Mouse (Mus musculus) heart, postnatal 4 days (tissue): ENCODE measurements at regions not wholly inside any gene's neighbourhood (a gene's known extent, or its start where the extent isn't known, plus 50 kb on each side); places are given as distances from the start of the nearest gene placed in this dataset.

Experiments used
- DNase-seq: peaks from one replicate; pipeline ENCODE4 v3.0.0; 2021

DNA sequence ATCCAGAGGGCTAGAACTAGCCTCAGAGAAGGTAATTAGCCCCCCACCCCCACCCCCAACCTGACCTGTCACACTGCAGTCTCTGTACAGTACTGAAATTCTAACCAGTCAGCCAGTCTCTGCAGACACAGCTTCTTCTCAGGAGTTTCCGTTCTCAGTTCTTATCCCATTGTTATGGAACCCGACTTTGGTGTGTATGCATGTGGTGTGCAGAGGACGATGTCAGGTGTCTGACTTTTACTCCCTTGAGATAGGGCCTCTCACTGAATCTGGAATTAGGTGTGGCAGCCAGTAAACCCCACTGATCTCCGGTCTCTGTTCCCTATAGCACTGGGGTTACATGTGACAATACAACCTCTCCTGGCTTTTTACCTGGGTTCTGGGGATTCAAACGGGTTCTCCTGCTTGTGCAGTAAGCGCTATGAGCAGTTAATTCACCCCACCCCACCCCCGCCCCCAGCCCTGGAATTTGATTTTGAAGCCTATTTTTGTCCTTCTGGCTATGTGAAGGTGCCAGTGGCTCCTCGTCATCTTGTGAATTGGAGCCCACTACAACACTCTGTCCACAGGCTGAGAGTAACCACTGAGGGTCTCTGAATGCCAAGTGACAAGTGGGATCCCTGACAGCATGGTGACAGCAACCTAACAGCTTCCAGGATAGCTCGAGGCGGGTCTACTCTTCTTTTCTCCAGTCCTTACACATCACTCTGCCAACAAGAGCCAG, 429.4 kb downstream of the Fut8 start:
- DNase-seq, result no peak

DNA sequence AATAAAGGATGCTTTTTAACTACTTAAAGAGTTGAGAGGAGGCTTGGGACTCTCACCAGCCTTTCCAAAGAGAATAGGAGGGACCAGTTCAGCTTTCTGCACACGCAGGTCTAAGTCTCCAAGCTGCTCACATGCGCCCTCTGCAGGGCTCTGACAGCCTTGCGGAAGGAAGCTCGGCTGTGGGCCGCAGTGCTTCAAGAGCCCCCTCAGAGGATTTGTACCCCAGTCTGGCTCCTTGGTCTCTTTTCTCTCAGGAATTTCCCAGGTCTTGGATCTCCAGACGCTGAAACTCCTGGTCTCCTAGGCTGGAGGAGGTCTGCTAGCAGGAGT, 429.9 kb downstream of the Fut8 start:
- DNase-seq, result peak; percentile 81

DNA sequence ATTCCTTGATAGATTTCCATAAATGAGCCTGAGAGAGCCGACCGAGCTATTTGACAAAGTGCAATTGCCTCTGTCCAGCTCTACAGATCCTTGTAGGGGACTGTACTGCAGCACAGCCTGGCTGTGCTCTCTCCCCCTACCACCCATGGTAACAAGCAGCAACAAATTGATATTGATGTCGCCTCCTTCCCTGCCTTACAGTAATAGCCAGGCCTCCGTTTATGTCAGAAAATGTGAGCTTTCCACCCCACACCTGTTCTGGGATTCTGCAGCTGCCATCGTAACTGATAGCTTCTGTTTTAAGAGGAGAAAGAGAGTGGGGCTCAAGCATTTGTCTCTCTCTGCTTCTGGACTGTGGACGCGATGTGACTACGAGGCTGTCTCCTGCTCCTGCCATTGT, 432.6 kb downstream of the Fut8 start:
- no peak for DNase-seq

DNA sequence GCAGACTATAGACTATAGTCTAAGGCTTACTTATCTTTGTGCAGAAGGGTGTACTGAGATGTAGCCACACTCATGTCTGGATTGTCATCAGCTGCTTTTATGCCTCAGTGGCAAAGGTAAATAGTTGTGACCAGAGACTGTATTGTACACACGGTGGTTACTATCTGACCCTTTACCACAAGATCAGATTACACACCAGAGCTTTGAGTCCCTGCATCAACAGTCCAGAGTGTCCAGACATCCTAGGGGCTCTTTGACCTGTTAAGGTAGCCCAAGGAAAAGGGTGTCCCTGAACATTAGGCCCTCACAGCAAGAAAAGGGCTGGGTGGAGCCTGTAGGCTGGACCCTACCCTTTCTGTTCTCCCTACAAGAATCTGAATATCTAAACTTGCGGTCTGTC, 436.4 kb downstream of the Fut8 start:
- no peak for DNase-seq

DNA sequence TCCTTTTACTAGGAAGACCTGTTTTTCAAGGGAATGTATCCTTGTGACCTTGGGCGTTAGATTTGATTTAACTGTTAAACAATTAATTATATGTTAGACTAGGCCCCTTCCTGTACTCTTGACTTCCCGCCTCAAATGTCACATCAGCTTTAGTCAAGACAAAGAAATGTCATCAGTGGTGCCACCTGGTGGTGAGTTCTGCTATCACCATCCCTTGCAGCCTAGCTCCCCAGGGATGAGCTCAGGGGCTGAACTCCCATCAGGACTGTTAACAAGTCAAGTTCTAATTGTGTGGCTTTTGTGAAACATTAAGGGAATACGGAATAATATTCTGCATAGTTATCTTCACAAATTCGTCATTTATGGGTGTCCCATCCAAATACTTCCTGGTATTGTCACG, 436.8 kb downstream of the Fut8 start:
- DNase-seq, result peak; percentile 65

DNA sequence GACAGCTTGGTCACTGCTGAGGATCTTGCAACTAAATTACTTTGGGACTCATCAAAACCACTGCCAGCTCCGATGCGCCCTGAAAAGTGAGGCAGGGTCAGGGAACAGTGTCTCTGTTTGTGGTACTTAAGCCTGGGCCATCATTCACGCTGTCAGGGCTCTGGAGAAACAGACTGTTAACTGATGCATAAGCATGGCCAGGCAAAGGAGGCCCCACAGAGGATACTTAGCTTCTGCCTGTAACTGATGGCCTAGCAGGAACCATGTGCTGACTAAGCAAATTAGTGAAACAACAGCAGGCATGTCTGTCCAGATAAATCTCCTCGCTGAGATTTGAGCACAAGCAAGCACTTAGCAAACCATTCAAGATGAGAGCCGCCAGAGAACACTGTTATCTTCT, 440.1 kb downstream of the Fut8 start:
- no peak for DNase-seq

DNA sequence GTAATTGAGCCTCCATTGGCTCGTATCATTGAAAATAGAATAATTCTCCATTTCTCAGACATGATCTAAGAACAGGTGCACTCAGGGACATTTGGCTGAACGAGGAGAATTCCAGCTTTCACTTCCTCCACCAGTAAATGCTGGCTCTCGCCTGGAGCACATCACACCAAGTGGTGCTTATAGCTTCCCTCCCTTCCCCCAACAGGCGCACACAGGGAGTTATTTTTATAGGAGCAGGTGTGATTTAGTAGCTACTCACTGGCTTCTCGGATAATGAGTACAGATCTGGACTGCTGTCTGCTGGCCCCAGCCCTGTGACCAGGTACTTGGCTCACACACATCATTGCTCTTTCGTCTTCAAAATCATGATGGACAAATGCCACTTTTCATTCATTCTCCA, 456.2 kb downstream of the Fut8 start:
- DNase-seq, result no peak

DNA sequence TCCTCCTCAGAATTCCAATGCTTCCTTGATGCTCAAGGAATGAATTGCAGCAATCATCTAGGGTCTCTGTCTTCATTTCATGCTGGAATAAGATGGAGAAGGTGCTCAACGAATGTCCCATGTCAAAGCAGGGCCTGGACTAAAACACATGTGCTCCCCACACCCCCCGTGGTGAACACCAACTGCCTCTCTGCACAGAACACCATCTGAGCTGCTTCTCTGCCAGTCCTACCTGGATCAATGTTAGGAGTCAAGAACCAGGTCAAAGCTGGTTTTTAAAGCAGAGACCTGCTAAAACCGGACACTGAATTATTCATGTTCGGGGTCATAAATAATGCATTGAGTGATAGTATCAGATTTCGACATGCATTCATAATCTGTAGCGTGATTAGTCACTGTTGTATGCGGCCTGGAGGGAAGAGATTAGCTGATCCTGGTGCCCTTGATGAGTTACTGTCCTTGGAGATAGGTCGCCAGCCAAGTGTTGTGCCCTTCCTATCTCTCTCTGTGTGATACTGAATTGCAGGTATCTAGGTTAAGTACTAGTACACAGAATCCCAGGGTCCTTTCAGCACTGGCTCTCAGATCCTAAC, 458.2 kb downstream of the Fut8 start:
- no peak for DNase-seq

DNA sequence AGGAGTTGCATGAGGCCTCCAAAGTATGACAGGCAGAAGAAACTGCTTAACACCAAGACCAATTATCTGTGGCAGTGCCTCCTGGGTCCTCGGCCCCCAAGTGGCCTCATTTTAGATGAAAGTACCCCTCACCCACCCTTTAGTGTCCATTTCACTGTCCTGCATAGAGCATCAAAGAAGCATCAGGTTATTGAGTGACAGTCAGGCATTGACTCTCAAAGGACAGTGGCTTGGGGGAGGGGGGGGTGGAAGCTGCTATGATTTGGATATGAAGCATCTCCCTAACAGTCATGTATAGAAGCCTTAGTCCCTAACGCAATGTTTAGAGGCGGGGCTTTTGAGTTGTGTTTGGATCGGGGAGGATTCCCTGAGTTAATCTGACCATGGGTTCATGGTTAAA, 458.7 kb downstream of the Fut8 start:
- DNase-seq, result no peak

DNA sequence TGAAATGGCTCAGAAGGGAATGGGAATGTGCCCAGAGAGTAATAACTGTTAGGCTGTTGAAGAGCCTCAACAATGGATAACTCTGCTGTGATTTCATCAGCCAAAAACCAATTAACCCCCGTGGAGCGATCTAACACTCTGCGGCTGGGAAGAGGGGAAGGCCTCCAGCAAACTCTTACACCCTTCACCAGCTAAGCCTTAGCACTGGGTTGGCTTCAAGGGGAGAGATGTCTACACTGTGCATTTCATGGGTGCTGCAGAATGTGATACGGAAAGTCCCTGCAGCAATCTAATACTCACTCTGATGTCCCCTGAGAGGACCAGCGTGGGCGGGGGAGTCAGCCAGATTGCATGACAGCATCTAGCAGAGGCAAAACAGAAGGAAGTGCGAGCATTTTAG, 460.2 kb downstream of the Fut8 start:
- peak; percentile 49 for DNase-seq

DNA sequence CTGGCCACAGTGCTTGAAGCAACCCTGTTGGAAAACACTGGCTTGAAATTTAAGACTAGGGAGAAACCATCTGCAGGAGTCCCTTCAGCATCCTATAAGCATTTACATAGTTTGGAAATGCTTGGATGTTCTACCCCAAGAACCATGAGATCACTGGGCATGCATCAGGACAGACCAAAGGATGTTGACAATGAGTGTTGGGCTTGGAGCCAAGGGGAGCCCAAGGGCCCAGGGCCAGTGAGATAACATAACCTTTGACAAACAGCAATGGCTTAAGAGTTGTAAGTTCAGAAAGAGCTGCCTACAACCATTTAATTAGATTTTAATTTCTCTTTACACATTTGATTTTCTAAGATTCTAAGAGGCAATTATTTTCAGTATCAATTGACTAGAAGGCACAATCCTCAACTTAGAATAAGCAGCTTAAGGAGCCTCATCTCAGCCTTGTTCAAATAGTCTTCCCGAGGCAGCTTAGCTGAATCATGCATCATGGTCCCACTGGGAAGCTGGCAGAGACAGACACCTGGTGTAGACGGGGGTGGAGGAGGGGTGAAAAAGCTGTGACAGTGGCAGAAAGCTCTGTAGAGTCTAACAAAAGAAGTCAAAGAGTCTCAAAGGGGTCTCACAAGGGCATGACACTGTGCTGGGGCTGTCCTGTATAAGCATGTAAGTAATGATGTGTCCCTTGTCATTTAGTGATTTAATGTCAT, 462.1 kb downstream of the Fut8 start:
- peak; percentile 9 for DNase-seq

DNA sequence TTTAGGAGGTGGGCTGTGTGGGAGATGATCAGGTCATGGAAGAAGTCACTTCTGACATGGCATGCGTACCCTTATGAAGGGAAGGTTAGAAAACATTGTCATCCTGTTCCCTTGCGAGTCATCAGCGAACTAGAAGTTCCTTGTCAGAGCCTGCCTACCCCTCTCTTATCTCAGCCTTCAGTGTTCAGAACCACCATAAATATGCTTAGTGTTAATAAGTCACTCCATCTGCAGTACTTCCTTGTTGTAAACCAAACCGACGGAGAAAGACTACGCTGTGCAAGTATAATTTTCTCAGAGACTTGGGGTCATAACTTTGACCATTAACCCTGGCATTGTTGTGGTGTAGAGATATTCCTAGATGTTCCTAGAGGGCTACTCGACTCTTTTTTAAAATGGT, 477.6 kb downstream of the Fut8 start:
- DNase-seq, result no peak

DNA sequence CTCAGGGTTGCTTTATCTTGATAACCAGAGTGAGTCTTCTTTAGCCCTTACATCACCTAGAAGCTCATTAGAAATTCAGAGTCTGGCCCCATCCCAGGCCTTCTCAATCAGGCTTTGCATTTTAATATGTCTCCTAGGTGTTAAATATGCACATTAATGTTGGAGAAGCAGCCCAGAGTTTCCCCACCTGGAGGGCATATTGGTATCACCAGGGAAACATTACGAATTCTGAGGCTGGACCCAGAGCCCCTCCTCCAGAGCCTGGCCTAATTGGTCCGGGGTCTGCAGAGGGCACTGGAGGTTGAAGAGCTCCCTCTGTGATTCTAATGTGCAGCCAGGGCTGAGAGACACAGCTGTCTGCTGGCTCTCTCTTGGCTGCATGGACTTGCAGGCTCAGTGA, 478.1 kb downstream of the Fut8 start:
- DNase-seq, result no peak

DNA sequence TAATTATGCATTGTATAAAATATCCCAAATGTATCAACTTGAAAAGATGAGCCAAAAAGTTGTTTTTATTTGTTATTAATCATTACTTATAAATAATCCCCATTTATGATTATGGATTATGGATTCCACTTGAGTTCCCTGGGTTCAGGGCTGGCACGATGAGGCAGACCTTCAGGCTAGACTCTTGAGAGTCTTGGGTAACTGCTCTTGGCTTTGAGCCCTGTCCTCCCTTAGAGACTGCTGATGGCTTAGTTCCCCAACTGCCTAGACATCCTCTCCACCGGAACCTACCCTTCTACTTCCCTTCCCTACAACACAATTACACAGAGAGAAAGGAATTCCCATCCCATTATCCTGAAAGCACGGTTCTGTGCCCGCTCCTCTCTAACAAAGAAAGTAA, 466.3 kb upstream of the Gm6657 start:
- DNase-seq, result no peak

DNA sequence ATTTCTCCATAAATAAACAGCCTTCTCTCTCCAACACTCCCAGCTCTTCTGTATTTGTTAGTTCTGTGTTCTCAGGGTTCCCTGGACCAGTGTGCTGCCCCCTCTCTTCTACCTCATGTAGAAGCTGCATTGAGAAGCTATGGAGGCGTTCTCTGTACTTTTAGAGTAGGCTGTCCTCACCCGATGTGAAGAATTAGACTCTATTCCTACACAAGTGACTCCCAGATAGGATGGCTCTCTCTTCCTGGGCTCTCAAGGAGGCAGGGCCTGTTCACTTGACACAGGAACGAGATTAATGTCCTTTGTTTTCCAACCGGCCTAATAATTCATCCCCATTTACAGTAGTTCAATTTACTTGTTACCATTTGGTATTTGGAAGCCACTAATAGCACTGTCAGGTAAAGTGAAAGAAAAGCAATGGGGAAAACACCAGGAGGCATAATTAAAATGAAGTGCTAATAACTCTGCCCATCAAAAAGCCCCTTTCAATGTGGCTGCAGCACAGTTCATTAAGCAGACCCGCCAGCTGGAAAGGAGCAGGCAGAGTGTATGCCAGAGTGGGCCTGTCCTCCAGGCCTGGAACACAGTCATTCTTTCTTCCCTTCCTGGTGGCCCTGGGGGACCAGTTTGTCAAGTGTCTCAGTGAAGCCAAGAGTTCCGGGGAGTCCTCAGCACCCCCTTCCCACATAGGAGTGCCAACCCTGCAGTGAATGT, 454.8 kb upstream of the Gm6657 start:
- DNase-seq, result peak; percentile 9

DNA sequence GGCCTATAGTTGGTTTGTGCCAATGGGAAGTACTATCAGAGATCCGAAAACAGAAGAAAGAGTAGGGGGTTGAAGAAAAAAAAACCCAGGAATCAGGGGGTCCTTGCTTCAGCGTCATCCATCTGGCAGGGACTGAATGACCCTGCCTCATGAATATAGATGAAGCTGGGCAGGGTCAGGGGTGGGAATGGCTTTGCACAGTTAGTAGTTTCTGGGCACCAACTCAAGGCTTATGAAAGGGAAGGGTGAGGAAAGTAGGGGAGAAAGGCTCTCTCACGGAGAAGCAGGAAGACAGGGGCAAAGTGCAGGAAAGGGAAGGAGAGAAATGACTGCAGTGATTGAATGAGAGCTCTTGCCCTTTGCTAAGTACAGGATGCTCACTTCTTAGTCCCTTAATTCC, 451.3 kb upstream of the Gm6657 start:
- no peak for DNase-seq

DNA sequence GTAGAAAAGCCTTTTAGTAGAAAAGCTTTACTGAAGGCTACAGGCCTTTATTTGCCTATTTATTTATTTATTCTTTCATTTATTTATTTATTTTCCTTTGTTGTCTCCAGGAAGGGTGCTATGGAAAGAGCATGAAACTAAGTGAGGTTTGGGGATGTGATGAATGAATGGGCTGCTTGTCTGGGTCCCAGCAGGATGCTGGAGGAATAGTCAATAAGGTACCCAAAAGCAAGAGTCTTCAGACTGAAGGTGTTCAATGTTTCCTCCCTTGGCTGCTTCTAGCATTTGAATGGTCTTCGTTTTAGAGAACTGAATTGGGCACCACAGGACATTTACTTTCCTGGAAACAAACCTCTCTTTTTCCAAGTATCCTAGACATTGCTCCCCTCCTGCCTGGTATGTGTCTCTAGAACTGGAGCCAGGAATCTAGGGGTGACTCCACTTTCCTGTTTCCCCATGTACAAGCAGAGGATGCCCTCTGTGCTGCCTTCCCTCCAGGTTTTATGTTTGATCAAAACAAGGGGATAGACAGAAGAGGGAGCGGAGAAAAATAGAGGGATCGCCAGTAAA, 444.5 kb upstream of the Gm6657 start:
- DNase-seq, result no peak

DNA sequence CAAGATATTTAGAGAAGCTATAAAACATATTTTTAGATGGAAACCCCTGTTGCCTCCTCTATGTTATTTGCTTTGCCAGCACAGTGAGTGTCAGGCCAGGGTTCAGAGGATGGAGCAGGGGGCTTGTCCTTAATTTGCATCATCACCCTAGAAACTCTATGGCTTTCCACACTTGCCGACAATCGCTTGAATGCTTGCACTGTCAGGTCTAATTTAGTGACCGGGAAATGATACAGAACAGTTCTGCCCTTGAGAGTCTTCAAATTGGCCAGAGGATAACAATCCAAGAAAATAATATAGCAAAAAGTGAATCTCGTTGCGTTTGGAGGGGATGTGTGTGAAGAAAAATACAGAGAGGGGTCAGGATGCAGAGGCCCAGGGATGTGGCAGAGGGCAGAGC, 441.9 kb upstream of the Gm6657 start:
- DNase-seq, result no peak

DNA sequence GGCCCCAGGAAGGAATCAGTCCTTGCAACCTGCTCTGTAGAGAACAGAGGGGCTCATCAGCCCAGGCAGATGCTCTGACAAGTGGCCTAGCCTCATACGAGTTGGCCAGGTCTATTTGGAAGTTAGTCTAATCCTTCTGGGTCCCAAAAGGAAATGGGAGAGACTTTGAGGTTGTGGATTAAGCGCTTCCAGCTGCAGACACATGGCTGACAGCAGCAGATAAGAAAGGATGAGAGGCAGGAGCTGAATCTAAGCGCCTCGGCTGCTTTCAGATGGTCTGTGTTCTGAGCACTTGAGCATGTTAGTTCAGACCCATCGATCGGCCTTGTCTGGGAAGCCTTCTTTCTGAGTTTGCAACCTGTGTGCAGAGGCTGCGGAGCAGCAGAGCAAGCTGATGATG, 438.0 kb upstream of the Gm6657 start:
- DNase-seq, result peak; percentile 9

DNA sequence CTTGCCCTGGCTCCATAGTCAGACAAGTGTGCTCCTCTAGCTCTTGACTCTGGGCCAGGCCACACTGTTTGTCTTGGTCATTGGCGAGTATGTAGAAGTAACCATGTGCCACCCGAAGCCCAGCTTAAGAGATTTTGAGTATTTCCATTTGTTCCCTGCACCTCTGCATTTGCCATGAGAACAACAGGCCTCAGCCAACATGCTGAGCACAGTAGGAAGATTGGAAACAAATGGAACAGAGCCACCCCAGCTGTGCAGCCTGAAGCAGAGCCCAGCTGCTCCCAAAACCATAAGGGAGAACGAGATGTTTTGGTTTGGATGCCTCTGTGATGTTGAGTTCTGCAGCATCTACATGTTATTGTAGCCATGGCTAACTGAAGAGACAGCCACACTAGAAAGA, 433.1 kb upstream of the Gm6657 start:
- peak; percentile 12 for DNase-seq

DNA sequence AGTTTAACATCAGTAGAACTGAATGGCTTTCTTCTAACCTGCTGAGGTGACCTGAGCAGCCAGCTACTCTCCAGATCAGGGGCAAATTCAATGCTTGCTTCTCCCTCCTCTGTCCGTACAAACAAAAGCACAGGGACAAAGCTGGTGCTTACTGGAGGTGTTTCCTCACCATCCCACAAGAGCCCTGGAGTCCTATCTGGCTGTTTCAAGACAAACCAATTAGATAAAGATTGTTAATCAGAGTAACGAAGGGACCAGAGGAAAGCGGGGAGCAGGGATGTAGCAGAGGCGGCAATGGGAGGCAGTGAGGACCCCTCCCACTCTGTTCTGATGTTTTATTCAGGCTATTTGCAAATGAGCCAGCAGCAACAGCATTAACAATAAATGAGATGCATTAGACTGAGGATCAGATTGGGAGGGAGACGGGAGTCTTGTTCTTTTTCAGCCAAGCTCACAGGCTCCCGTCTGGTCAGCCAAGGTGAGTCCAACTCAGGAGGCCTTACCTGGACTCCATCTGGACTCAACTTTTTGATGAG, 418.0 kb upstream of the Gm6657 start:
- DNase-seq, result no peak

DNA sequence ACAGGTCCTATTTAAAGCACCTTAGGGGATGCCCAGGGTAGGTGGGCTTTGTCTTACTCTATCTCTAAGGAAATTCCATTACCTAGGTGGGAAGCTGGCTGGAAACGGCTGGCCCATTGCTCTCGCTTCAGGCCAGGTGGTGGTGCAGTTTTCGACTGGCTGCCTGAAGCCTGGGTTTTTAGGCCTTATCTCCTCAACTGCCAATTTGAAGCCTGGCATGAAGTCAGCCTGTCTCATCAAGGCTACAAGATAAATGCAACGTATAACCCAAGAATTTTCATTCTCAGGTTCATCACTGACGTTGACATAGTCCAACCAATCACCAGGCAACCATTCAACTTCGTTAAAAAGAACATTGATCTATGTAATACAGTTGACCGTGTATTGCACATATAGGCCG, 417.3 kb upstream of the Gm6657 start:
- DNase-seq, result no peak
